Mouse (Mus musculus) frontal cortex, postnatal 25 days (tissue): ENCODE data around the gene Adh7.

ENCODE experiments used
- DNase-seq, 2 experiments: peaks; one replicate each; pipeline ENCODE4 v3.0.0; 2022; ENCODE audit warnings: low spot score in 2 of 2

Gene Adh7

DNA sequence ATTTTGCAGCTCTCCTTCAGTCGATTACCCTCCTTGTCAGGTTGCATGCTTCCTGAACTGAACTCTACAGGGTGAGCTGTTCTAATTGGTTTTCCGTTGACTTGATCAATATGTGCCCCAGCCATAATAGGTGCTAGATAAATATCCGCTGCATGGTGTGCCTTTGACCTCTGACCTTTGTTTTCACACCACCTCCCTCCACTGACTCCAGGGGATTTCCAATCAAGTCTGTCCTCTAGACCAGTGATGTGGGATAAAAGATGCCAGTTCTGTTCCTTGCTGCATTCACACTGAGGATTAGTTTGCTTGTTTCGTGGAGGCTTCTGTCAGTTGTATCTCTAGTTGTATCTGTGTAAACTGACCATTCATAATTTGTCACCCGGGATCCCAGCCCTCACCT lies 36.6 kb downstream of the Adh7 start:
- DNase-seq, result no peak

DNA sequence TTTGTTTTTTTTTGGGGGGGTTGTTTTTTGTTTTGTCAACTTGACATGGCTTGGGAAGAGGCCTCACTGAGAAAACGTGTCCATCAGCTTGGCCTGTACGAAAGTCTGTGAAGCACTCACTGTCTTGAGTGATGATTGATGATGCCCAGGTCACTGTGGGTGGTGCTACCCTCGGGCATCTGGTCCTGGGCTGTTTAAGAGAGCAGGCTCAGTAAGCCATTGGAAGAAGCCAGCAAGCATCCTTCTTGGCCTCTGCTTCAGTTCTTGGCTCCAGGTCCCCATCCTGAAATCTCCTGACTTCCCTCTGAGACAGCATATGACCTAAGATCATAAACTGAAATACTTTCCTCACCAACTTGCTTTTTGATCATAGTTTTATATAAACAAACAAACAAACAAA lies 37.8 kb downstream of the Adh7 start:
- DNase-seq, result no peak

DNA sequence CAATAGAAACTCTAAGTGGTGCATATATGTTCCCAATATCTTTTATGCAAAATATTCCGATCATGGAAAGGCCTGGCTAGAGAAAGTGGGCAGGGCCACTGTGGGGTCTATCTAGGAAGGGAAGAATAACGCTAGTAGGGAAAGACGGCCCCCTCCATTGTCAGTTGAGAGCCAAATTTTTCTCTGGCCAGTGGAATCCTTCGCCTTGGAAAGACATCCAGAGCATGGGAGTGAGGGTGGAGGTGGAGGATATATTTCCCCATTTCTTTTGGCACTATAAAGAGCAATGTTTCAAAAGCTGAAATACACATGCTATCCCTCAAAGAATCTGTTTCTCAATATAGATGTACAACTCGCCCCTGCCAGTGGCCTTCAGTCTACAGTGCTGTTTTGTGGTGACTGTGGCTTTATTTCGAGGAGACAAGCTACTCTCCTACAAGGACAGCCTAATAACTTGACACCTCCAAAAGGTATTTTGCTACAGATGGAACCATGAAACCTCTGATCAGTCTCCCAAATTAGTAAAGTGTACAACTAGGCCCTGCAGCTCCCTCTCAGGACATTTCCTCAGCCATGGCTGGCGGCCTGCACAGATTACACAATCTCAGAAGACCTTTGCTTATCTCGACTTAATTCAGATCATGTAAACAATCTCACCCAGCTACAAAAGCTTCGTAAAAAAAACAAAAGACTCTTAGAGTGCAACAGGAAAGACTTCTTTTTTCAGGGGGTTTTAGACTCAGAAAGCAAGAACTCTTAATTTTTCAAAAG lies 38.4 kb downstream of the Adh7 start:
- no peak for DNase-seq

DNA sequence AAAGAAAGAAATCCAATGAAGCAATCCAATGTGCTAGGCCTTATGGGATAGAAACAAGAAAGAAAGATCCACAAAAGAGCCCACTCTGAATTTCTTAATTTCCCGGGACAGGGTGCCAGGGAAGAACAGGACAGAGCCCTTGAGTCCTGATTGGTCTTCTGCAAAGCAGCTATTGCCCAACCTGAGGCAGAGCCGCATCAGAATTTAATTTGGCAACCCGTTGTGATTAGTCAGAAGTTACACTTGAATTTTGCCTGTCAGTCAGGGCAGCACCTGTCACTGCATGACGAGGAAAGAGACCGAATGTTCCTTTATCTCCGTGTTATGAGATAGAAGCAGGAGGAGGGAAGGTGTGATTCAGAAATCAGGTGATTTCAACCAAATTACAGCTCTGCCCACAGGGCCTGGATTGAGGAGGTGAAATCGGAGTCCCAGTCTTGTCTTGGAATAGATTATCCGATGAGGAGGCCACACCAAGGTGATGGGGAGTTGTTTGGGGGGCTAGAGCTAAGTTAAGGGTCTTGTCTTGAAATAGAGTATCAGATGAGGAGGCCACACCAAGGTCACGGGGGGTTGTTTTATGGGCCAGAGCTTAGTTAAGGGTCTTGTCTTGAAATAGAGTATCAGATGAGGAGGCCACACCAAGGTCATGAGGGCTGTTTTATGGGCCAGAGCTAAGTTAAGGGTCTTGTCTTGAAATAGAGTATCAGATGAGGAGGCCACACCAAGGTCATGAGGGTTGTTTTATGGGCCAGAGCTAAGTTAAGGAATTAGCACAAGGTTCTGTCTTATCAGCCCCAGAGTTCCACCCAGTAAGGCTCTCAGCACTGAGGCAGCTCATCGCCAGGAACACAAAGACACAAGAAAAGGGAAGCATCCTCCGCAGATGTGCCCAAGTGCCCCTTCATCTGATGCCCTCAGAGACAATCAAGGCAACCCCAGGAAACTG lies 43.4 kb downstream of the Adh7 start, which contains the start of gene Adh1:
TSS of gene Adh1 (plus strand) at position 271 of the 949 bp plus-strand sequence.
- DNase-seq, result no peak

DNA sequence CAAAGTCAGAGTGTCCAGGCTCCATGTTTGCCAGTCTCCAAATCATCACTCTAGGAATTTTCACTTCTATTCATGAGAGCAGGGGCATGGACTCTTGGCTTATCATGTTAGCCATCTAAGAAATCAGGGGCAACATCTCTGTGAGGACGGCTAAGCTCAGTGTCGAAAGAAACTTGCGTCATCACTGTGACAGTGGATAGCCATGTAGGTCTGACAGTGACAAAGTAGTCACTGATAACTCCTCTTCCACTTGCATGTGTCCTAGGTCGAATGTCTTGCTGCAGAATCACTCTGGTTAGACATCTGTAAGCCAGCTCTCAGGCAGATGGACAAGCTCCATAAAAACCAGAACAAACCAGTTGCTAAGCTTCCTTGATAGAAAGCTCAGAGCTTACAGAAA lies 45.0 kb downstream of the Adh7 start:
- DNase-seq, result no peak

DNA sequence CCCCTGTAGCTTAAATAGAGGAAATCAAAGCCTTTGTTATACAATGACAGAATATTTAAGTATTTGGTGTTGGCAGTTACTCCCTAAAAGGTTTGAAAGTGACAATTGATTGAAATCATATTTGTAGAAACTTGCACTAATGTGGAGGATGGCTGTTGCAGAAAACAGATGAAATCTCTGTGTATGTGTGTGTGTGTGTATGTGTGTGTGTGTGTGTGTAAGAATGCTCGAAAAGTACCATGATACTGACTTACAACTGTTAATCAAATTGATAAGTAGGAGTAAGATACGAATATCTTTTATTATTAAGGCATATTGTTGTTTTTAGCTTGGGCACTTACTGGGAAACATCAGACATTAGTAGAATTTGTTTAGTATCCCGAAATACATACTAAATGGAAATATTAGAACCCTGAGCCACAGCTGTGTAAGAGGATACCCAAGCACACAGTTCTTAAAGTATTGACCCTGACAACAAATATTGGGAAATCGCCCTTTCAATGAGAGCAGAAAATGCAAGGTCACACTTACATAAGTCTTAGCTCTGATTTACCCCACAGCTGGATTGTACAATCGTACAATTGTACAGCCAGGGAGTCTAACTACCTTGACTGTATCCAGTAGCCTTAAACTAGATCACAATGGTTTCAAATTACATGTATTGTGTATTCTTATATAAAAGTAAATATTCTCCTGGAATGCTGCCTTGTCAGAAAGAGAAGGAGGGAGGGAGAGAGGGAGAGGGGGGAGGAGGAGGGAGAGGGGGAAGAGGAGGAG lies 45.8 kb downstream of the Adh7 start:
- no peak for DNase-seq

DNA sequence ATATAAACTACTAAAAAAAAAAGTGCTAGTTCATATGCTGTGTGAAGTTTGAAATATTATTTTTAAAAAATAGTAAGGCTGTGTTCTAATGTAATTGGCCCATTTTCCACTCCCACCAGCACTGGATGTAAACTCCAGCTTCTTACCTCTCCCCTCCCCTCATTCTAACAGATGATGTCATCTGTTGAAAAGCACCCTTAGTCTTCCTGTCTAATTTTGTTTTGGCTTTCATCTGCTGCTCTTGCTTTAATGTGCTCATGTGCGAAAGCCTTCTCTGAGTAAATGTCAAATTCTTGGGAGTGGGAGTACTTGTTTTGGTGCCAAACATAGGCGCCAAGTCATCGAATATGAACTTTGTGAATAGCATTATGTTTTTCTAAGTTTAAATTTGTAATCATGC lies 47.1 kb downstream of the Adh7 start:
- DNase-seq, result no peak

DNA sequence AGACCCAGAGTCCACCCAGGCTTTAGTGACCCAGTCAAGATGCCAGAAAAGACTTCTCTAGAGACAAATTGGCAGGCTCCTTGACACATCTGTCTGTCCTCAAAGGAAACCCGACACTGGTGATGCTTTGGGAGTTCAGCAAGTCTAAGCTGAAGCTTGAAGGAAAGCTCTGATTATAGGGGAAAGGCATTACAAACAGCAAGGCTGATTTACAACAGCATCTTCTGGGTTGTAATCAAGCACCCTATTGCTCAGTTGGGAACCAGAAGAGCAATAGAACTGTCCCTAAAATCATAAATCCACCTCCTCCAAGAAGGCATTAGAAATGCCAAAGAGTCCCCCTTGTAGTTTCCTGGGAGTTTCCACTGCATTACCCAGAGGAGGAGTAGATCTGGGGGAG lies 52.9 kb downstream of the Adh7 start:
- no peak for DNase-seq

DNA sequence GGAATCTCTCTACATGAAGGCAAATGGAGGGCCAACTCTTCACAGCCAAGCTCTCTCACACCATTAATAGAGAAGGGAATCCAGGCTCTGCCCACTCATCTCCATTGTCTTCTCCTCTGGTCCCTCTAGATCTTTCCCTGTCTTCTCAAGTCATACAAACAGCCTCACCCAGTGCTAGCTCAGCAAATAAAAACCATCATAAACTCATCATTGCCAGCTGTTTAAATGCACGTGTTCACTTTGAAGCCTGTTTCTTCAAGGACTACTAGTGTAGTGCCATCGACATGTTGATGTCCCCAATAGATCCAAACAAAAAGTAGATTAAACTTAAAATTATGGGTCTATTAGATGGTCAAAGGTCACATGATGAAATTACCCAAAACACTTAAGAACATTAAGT lies 53.7 kb downstream of the Adh7 start:
- DNase-seq, result no peak

DNA sequence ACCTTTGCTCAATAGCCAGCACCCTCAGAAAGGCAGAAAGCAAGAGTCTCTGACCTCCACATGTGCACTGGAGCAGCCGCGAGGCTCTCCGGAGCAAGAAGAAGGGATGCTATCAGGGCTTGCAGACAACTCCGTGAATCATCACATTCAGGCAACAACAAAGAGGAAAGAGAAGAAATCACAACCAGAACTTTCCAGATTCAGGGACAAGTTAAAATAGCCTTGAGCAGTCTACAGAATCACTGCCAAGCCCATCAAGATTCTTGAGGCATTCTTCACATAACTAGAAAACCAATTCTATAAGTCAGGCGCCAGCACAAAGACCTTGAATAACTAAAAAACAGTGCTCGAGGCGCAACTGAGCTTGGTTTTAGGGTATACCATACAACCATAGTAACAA lies 55.5 kb downstream of the Adh7 start:
- no peak for DNase-seq

DNA sequence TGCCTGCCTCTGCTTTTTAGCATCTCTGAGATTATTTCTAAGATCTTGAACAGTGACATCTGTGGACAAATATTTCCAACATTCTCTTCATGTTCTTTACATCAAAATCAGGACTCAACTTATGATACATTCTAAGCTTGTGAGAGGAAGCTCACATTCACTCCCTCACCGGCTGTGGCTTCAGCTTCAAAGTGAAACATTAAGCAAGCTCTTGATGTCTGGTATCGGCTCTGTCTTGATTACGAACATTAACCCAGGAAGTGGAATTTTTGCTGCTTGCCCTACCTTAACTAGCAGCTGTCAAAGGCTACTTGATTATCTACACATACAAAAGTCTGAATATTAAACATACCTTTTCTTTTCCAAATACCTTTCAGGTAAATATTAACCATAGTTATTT lies 57.5 kb downstream of the Adh7 start:
- DNase-seq, result no peak

DNA sequence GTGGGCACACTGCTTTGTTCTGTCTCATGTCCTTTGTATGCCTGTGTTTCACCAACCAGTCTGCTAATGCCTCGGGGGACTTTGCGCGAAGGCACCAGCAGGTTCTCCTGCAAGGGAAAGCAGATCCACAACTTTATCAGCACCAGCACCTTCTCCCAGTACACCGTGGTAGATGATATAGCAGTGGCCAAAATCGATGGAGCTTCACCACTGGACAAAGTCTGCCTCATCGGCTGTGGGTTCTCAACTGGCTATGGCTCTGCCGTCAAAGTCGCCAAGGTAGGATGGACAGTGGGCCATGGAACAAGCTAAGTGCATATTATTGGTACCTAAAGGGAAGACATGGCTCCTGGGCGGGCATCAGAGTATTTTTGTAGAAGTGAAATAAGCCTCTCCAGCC lies 65.0 kb downstream of the Adh7 start:
- DNase-seq, result no peak
